Mouse (Mus musculus) ES-E14 (cell line): ENCODE measurements at regions not wholly inside any gene's neighbourhood (a gene's known extent, or its start where the extent isn't known, plus 50 kb on each side); places are given as distances from the start of the nearest gene placed in this dataset.

Source experiments
- CHD2 ChIP-seq: IDR thresholded peaks from 2 replicates; pipeline ENCODE4 v1.6.1; 2014; ENCODE audit warnings: mild to moderate bottlenecking, low read depth, low read length, inconsistent platforms
- HCFC1 ChIP-seq: IDR thresholded peaks from 2 replicates; pipeline ENCODE4 v1.6.1; 2012; ENCODE audit warnings: low read length, inconsistent platforms, borderline replicate concordance; ENCODE audit not compliant: insufficient read depth
- ZC3H11A ChIP-seq: IDR thresholded peaks from 2 replicates; pipeline ENCODE4 v1.6.1; 2012; ENCODE audit warnings: low read depth, mild to moderate bottlenecking, inconsistent platforms, low read length, borderline replicate concordance
- ZNF384 ChIP-seq: IDR thresholded peaks from 2 replicates; pipeline ENCODE4 v1.6.1; 2012; ENCODE audit warnings: low read depth, low read length, inconsistent platforms

- no peak for TF ChIP-seq ZC3H11A
- no peak for TF ChIP-seq ZNF384
- no peak for TF ChIP-seq HCFC1
- TF ChIP-seq CHD2 = no peak
Observed at GRCm38 (mm10) chr12:52376692-52377462, 126.9 kb upstream of the Arhgap5 start.
